Mouse (Mus musculus): ENCODE data around the gene Klrb1. TPM values are rescaled to one million over a fixed set of nuclear protein-coding genes. Genes with fewer than 3 reads are reported as not detected.

Klrb1 gene
- polyA plus RNA-seq, 1 experiment from 2014 or later: 0.20 TPM

DNA sequence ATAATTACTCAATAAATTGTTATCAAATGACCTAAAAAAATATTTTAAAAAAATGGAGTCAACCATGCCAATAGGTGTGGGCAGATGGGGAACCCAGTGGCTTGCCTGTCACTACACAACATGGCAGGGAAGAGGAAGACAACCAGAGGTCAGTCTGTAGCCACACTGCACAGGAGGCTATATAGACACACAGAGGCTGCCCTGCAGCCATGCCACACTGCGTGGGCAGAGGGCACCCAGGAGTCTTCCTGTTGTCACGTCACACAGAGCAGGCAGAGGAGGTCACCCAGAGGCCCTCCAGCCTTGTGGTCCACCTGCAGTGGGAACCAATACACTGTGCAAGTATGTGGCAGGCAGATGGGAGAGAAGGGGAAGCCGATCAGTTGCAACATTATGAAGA is 21.2 kb downstream of the Klrb1 start:
- no peak overlapping the region for H3K9ac ChIP-seq (replicated peaks)
- WGBS: 82% methylated on average over 3 of the region's 3 CpGs
- H3K27ac ChIP-seq: no peak overlapping the region
- H3K4me2 ChIP-seq (replicated peaks): no peak overlapping the region
- no peaks in the 10 kb centered on the region for H3K27me3 ChIP-seq
- no peak overlapping the region for H3K4me3 ChIP-seq (replicated peaks)
- ATAC-seq: no peak
- H3K36me3 ChIP-seq: no peaks in the 10 kb centered on the region
- H3K9me3 ChIP-seq: no peaks in the 10 kb centered on the region
- H3K4me1 ChIP-seq (replicated peaks): no peaks in the 10 kb centered on the region

DNA sequence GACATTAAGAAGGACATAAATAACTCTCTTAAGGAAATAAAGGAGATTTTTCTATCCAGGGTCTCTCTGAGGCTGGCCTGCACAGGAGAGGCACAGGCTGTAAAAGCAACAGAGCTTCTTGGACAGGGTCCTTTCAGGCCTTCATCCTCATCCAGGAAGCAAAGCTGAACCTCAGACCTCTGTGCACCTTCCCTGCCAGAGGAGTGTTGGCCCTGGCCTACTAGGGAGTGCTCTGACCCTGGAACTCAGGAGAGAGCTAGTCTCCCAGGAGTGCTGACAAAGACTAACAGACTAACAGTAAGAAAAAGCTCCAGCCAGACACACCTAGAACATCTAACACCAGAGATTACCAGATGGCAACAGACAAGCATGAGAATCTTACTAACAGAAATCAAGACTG is 43.3 kb downstream of the Klrb1 start:
- H3K27me3 ChIP-seq: no peaks in the 10 kb centered on the region
- ATAC-seq: no peak
- no peak overlapping the region for H3K27ac ChIP-seq
- no peaks in the 10 kb centered on the region for H3K36me3 ChIP-seq
- H3K4me3 ChIP-seq (replicated peaks): no peak overlapping the region
- no peak overlapping the region for H3K9ac ChIP-seq (replicated peaks)
- no peaks in the 10 kb centered on the region for H3K4me1 ChIP-seq (replicated peaks)
- H3K4me2 ChIP-seq (replicated peaks): no peak overlapping the region
- H3K9me3 ChIP-seq: no peaks in the 10 kb centered on the region

DNA sequence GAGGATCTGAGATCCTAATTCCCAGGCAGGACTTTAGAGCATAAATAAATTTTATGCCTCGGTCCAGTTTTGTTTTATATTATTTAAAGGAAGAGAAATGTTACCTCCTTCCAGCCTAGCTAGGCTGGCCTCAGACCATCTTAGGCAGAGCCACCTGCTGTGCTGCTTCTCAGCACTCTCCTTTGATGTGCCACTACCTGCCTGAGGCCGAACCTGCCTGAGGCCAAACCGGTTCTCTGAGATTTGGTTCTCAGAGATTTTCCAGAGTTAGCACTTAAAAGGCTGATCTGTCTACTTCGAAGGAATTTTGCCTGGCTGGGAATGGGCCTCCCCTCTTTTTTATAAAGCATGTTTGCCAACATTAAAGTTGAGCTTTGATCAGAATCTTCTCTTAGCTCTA is 52.9 kb downstream of the Klrb1 start:
- no peak for ATAC-seq
- no peaks in the 10 kb centered on the region for H3K27me3 ChIP-seq
- H3K36me3 ChIP-seq: no peaks in the 10 kb centered on the region
- H3K4me2 ChIP-seq (replicated peaks): no peak overlapping the region
- H3K4me3 ChIP-seq (replicated peaks): no peak overlapping the region
- H3K27ac ChIP-seq: no peak overlapping the region
- H3K9ac ChIP-seq (replicated peaks): no peak overlapping the region
- peaks cover 2% of the 10 kb centered on the region for H3K9me3 ChIP-seq
- WGBS: 67% methylated on average over 4 of the region's 4 CpGs
- no peaks in the 10 kb centered on the region for H3K4me1 ChIP-seq (replicated peaks)

DNA sequence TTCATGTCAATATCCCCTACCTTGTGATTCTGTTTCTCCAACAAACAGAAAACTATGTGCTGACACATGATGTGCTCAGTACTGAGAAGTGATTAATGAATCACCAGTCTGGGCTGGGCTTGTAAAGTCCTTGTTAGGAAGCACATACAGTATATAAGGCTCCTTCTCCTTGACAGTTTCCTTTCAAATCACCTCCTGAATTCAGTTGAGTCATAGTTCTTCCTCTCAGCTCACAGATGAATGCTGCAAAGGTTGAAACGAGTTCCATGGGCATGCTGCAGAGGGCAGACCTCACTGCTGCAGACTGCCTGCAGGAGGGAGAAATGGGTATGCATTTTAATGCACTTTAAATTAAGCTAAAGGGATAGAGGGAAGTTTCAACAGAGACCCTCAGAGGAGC is 60.7 kb downstream of the Klrb1 start, which contains the start of gene Clec2h:
Clec2h (plus strand) TSS at position 180 of the 400 bp plus-strand sequence.
- no peak within 1 kb of the TSS for H3K9ac ChIP-seq (replicated peaks)
- no peaks in the 10 kb centered on the region for H3K36me3 ChIP-seq
- H3K27me3 ChIP-seq: no peaks in the 10 kb centered on the region
- no peak within 1 kb of the TSS for H3K4me2 ChIP-seq (replicated peaks)
- WGBS: 25% methylated on average over 1 of the region's 1 CpGs
- no peak for ATAC-seq
- H3K4me1 ChIP-seq (replicated peaks): no peaks in the 10 kb centered on the region
- no peaks in the 10 kb centered on the region for H3K9me3 ChIP-seq
- H3K4me3 ChIP-seq (replicated peaks): no peak within 1 kb of the TSS
- H3K27ac ChIP-seq: no peak within 1 kb of the TSS

GRCm38 (mm10) chr6:128661249-128661648 is 61.6 kb downstream of the Klrb1 start:
- no peaks in the 10 kb centered on the region for H3K9me3 ChIP-seq
- no peak overlapping the region for H3K27ac ChIP-seq
- H3K4me2 ChIP-seq (replicated peaks): no peak overlapping the region
- H3K4me3 ChIP-seq (replicated peaks): no peak overlapping the region
- no peaks in the 10 kb centered on the region for H3K27me3 ChIP-seq
- H3K36me3 ChIP-seq: no peaks in the 10 kb centered on the region
- H3K9ac ChIP-seq (replicated peaks): no peak overlapping the region
- 98% methylated on average over 1 of the region's 1 CpGs for WGBS
- no peak for ATAC-seq
- H3K4me1 ChIP-seq (replicated peaks): no peaks in the 10 kb centered on the region

Other genes starting within 250 kb of the Klrb1 start
- gene Pzp, start 196.3 kb downstream of the Klrb1 start, polyA plus RNA-seq (2015; fragmentation: Nextera tagmentation; extraction: Ambion mirVana): 0.04 TPM in 1 of 2 replicates, not detected in the other
- gene A2ml1, start 141.5 kb downstream of the Klrb1 start, polyA plus RNA-seq (2015; fragmentation: Nextera tagmentation; extraction: Ambion mirVana): 0.32 and 0.50 TPM in 2 replicates
- gene Klrb1a, start 99.5 kb downstream of the Klrb1 start, polyA plus RNA-seq (2015; fragmentation: Nextera tagmentation; extraction: Ambion mirVana): not detected in 2 replicates
- gene Clec2h, start 60.7 kb downstream of the Klrb1 start, polyA plus RNA-seq (2015; fragmentation: Nextera tagmentation; extraction: Ambion mirVana): not detected in 2 replicates
- not detected in 2 replicates for gene Klrb1c, start 66.2 kb upstream of the Klrb1 start, polyA plus RNA-seq (2015; fragmentation: Nextera tagmentation; extraction: Ambion mirVana)
- gene Gm44511, start 103.3 kb upstream of the Klrb1 start, polyA plus RNA-seq (2015; fragmentation: Nextera tagmentation; extraction: Ambion mirVana): not detected in 2 replicates
- not detected in 2 replicates for gene Klrb1b, start 103.3 kb upstream of the Klrb1 start, polyA plus RNA-seq (2015; fragmentation: Nextera tagmentation; extraction: Ambion mirVana)
- gene Clec2i, start 164.5 kb upstream of the Klrb1 start, polyA plus RNA-seq (2015; fragmentation: Nextera tagmentation; extraction: Ambion mirVana): not detected in 2 replicates
- 0.35 and 0.52 TPM in 2 replicates for gene BC035044, start 168.1 kb upstream of the Klrb1 start, polyA plus RNA-seq (2015; fragmentation: Nextera tagmentation; extraction: Ambion mirVana)
- not detected in 2 replicates for gene Clec2g, start 211.3 kb upstream of the Klrb1 start, polyA plus RNA-seq (2015; fragmentation: Nextera tagmentation; extraction: Ambion mirVana)